Mouse (Mus musculus): ENCODE data around the gene Cracr2a. TPM values are rescaled to one million over a fixed set of nuclear protein-coding genes. Genes with fewer than 3 reads are reported as not detected.

The Cracr2a gene
- polyA plus RNA-seq, 1 experiment from 2014 or later: 1.9 TPM

Other genes with a start within 250 kb of the Cracr2a start
- gene Parp11, start 114.5 kb upstream of the Cracr2a start, polyA plus RNA-seq (2015; fragmentation: Nextera tagmentation; extraction: Ambion mirVana): 15.1 and 18.3 TPM in 2 replicates
- 0.07 TPM in 1 of 2 replicates, not detected in the other for gene Prmt8, start 208.1 kb downstream of the Cracr2a start, polyA plus RNA-seq (2015; fragmentation: Nextera tagmentation; extraction: Ambion mirVana)